Mouse (Mus musculus) embryo, embryonic 10 days (tissue): Measurements from ENCODE around the gene Cxcr5.

Experiments
- DNase-seq: peaks from one replicate; pipeline ENCODE4 v3.0.0-alpha.2; 2015; ENCODE audit warnings: low spot score

The Cxcr5 gene

GRCm38 (mm10) chr9:44509487-44510354 lies 52.0 kb downstream of the Cxcr5 start:
- peak; percentile 86 for DNase-seq

GRCm38 (mm10) chr9:44508721-44509486 lies 52.8 kb downstream of the Cxcr5 start:
- no peak for DNase-seq

DNA sequence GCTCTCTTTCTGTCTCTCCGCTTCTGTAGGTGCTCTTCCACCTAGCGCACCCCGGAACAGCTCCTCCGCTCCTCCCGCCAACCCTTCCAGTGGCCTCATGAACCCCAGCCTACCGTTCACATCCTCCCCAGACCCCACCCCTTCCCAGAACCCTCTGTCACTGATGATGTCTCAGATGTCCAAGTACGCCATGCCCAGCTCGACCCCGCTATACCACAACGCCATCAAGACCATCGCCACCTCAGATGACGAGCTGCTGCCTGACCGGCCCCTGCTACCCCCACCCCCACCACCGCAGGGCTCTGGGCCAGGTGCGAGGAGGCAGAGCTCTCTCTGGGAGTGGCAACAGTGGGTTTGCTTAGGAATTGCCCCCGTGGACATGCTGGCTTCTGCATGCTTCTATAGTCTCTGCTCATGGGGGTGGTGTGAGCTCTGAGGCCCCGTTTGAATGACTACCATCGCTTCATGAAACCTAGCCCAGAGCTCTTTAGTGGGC lies 53.5 kb downstream of the Cxcr5 start:
- no peak for DNase-seq

- DNase-seq, result no peak
Measured at GRCm38 (mm10) chr9:44507345-44507744, 54.3 kb downstream of the Cxcr5 start.

GRCm38 (mm10) chr9:44506566-44506965 lies 55.1 kb downstream of the Cxcr5 start:
- DNase-seq, result no peak

DNA sequence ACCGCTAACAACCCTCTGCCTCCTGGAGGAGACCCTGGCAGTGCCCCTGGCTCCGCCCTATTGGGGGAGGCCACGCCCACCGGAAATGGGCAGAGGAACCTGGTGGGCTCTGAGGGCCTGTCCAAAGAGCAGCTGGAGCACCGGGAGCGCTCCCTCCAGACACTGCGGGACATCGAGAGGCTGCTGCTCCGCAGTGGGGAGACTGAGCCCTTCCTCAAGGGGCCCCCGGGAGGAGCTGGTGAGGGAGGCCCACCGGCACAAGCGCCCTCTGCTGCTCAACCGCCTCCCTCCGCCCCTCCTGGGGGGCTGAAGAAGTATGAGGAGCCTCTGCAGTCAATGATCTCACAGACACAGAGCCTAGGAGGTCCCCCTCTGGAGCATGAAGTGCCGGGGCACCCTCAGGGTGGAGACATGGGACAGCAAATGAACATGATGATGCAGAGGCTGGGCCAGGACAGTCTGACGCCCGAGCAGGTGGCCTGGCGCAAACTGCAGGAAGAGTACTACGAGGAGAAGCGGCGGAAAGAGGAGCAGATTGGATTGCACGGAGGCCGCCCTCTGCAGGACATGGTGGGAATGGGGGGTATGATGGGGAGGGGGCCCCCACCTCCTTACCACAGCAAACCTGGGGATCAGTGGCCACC lies 55.7 kb downstream of the Cxcr5 start:
- DNase-seq, result no peak

- DNase-seq, result no peak
Measured at GRCm38 (mm10) chr9:44504893-44505823, 56.5 kb downstream of the Cxcr5 start.

- peak; percentile 93 for DNase-seq
Measured at GRCm38 (mm10) chr9:44502006-44502405, 59.7 kb downstream of the Cxcr5 start.

GRCm38 (mm10) chr9:44501206-44501879 lies 60.3 kb downstream of the Cxcr5 start:
- DNase-seq, result no peak

- no peak for DNase-seq
Measured at GRCm38 (mm10) chr9:44500638-44501175, 61.0 kb downstream of the Cxcr5 start.

GRCm38 (mm10) chr9:44500163-44500533 lies 61.5 kb downstream of the Cxcr5 start:
- no peak for DNase-seq

- no peak for DNase-seq
Measured at GRCm38 (mm10) chr9:44499356-44500162, 62.1 kb downstream of the Cxcr5 start.

GRCm38 (mm10) chr9:44498421-44499355 lies 63.0 kb downstream of the Cxcr5 start:
- peak; percentile 84 for DNase-seq

GRCm38 (mm10) chr9:44497624-44498377 lies 63.9 kb downstream of the Cxcr5 start:
- DNase-seq, result peak; percentile 69

DNA sequence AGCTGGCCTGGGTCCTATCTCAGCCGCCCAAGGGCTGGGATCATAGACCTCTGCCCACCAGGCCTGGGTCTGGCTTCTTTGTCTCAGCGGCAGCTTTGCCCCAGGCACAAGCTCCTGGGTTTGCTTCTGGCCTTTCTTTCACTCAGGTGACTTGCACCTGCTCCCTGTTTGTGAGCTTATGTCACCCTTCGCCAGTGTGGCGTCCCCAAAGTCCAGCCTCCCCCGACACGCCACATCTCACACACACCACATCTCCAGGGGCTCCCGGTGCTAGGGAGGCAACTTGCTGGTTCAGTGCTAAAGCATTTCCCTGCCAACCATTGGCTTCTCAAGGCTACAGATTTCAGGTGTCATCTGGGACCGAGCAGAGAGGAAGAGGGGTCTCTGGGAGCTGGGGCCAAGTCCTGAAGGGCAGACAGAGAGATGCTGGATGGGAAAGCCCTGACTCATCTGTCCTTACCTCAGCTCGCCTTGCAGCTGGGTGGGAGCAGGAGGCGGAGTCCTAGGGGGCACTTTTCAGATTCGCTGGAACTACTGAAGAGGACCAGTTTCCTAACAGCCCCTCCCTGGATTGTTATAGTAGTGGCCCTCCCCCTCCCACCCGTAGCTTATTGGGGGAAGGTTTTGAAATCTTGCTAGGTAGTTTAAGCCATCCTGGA lies 64.7 kb downstream of the Cxcr5 start:
- peak; percentile 7 for DNase-seq

- no peak for DNase-seq
Measured at GRCm38 (mm10) chr9:44495810-44496344, 65.8 kb downstream of the Cxcr5 start.
